Mouse (Mus musculus) hindbrain, embryonic 16.5 days (tissue): Measurements from ENCODE around the gene P4ha2. TPM values are rescaled to one million over a fixed set of nuclear protein-coding genes. Genes with fewer than 3 reads are reported as not detected.
A peak's percentile ranks its signal among the peaks of the same experiment; 100 is the strongest.

ENCODE experiments used
- ATAC-seq: fragments of 200-750 bp; cut with Nextera tagmentation; 2 replicates; pipeline ENCODE4 v1.8.0; 2017; ENCODE audit warnings: moderate TSS enrichment, moderate library complexity
- H3K27ac ChIP-seq: fragments of 300-500 bp; sonication (generic); 2 replicates; pipeline ENCODE4 v1.5.1; 2014; ENCODE audit warnings: low read depth, mild to moderate bottlenecking, control low read depth, low read length, moderate library complexity
- H3K27me3 ChIP-seq: fragments of 300-500 bp; sonication (generic); replicated peaks from 2 replicates; pipeline ENCODE4 v1.6.1; 2014; ENCODE audit warnings: low read length; ENCODE audit not compliant: control insufficient read depth, insufficient read depth
- H3K36me3 ChIP-seq: fragments of 300-500 bp; sonication (generic); 2 replicates; pipeline ENCODE4 v1.6.1; 2014; ENCODE audit warnings: mild to moderate bottlenecking, low read length, moderate library complexity, mixed read lengths; ENCODE audit not compliant: control insufficient read depth, insufficient read depth
- H3K4me1 ChIP-seq: fragments of 300-500 bp; sonication (generic); 2 replicates; pipeline ENCODE4 v1.6.1; 2014; ENCODE audit warnings: low read depth, low read length; ENCODE audit not compliant: control insufficient read depth, insufficient read depth
- H3K4me2 ChIP-seq: fragments of 300-500 bp; sonication (generic); 2 replicates; pipeline ENCODE4 v1.6.1; 2014; ENCODE audit warnings: mild to moderate bottlenecking, low read length, control low read depth, moderate library complexity
- H3K4me3 ChIP-seq: fragments of 300-500 bp; sonication (generic); 2 replicates; pipeline ENCODE4 v1.5.1; 2014; ENCODE audit warnings: mild to moderate bottlenecking, low read length, control low read depth, moderate library complexity
- H3K9ac ChIP-seq: fragments of 300-500 bp; sonication (generic); 2 replicates; pipeline ENCODE4 v1.6.1; 2014; ENCODE audit warnings: low read depth, mild to moderate bottlenecking, control low read depth, low read length, moderate library complexity
- H3K9me3 ChIP-seq: fragments of 300-500 bp; sonication (generic); 2 replicates; pipeline ENCODE4 v1.6.1; 2014; ENCODE audit warnings: mild to moderate bottlenecking, low read length, moderate library complexity; ENCODE audit not compliant: control insufficient read depth
- WGBS: fragments of 180-500 bp; shearing (Covaris S2); extraction: QIAGEN DNeasy Blood & Tissue Kit; methylation state at CpG from one replicate; pipeline ENCODE4 v1.1.7; 2014; 5-methylcytosine and 5-hydroxymethylcytosine counted together
- polyA plus RNA-seq: library from polyadenylated mRNA; unstranded; fragments of >200 nt; fragmentation: Nextera tagmentation; extraction: Ambion mirVana; gene quantifications from 2 replicates; pipeline ENCODE4 v1.2.1, GENCODE M21; 2015

The P4ha2 gene
- polyA plus RNA-seq, 1 experiment from 2014 or later, result 12.3 TPM

- WGBS, result 90% methylated on average over 7 of the region's 7 CpGs
- Histone ChIP-seq H3K9me3 (no peaks in the 10 kb centered on the region), H3K4me1 (peaks cover 35% of the 10 kb centered on the region), H3K9ac (no peak overlapping the region), H3K4me3 (no peak overlapping the region), H3K27ac (no peak overlapping the region), H3K36me3 (no peaks in the 10 kb centered on the region), H3K4me2 (no peak overlapping the region), H3K27me3 (no peaks in the 10 kb centered on the region)
- ATAC-seq, result no peak
These were observed 11.4 kb downstream of the P4ha2 start for GRCm38 (mm10) chr11:54111291-54111690.

- Histone ChIP-seq H3K36me3 (no peaks in the 10 kb centered on the region), H3K4me1 (peaks cover 27% of the 10 kb centered on the region), H3K4me3 (no peak overlapping the region), H3K27me3 (no peaks in the 10 kb centered on the region), H3K27ac (peak overlapping the region; percentile 75), H3K9me3 (no peaks in the 10 kb centered on the region), H3K9ac (no peak overlapping the region), H3K4me2 (no peak overlapping the region)
- 54% methylated on average over 21 of the region's 21 CpGs for WGBS
- no peak for ATAC-seq
These were observed 12.3 kb downstream of the P4ha2 start for GRCm38 (mm10) chr11:54111976-54112741.

GRCm38 (mm10) chr11:54112920-54113319, 13.0 kb downstream of the P4ha2 start:
- Histone ChIP-seq H3K9ac (peak overlapping the region; percentile 42), H3K4me3 (no peak overlapping the region)
- 2% methylated on average over 10 of the region's 10 CpGs for WGBS

GRCm38 (mm10) chr11:54113352-54113751, 13.5 kb downstream of the P4ha2 start:
- no peaks in the 10 kb centered on the region for H3K27me3 ChIP-seq
- no peaks in the 10 kb centered on the region for H3K36me3 ChIP-seq
- H3K9me3 ChIP-seq, result no peaks in the 10 kb centered on the region
- peak overlapping the region; percentile 42 for H3K9ac ChIP-seq
- H3K4me1 ChIP-seq, result peaks cover 25% of the 10 kb centered on the region
- no peak; the same call in 1 of the 2 replicates for ATAC-seq
- 14% methylated on average over 4 of the region's 4 CpGs for WGBS
- H3K4me3 ChIP-seq, result no peak overlapping the region
- peak overlapping the region; percentile 75 for H3K27ac ChIP-seq
- H3K4me2 ChIP-seq, result peak overlapping the region; percentile 20

More at GRCm38 (mm10) chr11:54112920-54113319, 13.0 kb downstream of the P4ha2 start:
- Histone ChIP-seq H3K4me1 (peaks cover 25% of the 10 kb centered on the region), H3K9me3 (no peaks in the 10 kb centered on the region), H3K4me2 (peak overlapping the region; percentile 20), H3K36me3 (no peaks in the 10 kb centered on the region), H3K27ac (peak overlapping the region; percentile 75), H3K27me3 (no peaks in the 10 kb centered on the region)
- ATAC-seq, result peak; percentile 97

- Histone ChIP-seq H3K4me2 (no peak overlapping the region), H3K4me1 (peaks cover 25% of the 10 kb centered on the region)
- no peak for ATAC-seq
These were observed 14.9 kb downstream of the P4ha2 start for GRCm38 (mm10) chr11:54114746-54115145.

GRCm38 (mm10) chr11:54115301-54115700, 15.4 kb downstream of the P4ha2 start:
- Histone ChIP-seq H3K27ac (no peak overlapping the region), H3K4me3 (no peak overlapping the region), H3K4me1 (peaks cover 25% of the 10 kb centered on the region), H3K27me3 (no peaks in the 10 kb centered on the region), H3K36me3 (no peaks in the 10 kb centered on the region), H3K9me3 (no peaks in the 10 kb centered on the region), H3K4me2 (no peak overlapping the region), H3K9ac (no peak overlapping the region)
- WGBS, result 85% methylated on average over 8 of the region's 8 CpGs
- no peak for ATAC-seq

More at GRCm38 (mm10) chr11:54114746-54115145, 14.9 kb downstream of the P4ha2 start:
- H3K9me3 ChIP-seq, result no peaks in the 10 kb centered on the region
- no peaks in the 10 kb centered on the region for H3K27me3 ChIP-seq
- no peak overlapping the region for H3K27ac ChIP-seq
- no peak overlapping the region for H3K9ac ChIP-seq
- H3K36me3 ChIP-seq, result no peaks in the 10 kb centered on the region
- H3K4me3 ChIP-seq, result no peak overlapping the region
- WGBS, result 85% methylated on average over 3 of the region's 3 CpGs

- WGBS, result 42% methylated on average over 3 of the region's 3 CpGs
- Histone ChIP-seq H3K9me3 (no peaks in the 10 kb centered on the region), H3K4me3 (no peak overlapping the region), H3K4me1 (peaks cover 25% of the 10 kb centered on the region), H3K9ac (no peak overlapping the region), H3K27me3 (no peaks in the 10 kb centered on the region), H3K36me3 (no peaks in the 10 kb centered on the region), H3K27ac (no peak overlapping the region), H3K4me2 (no peak overlapping the region)
- ATAC-seq, result no peak
These were observed 16.0 kb downstream of the P4ha2 start for GRCm38 (mm10) chr11:54115911-54116310.

GRCm38 (mm10) chr11:54116406-54116805, 16.5 kb downstream of the P4ha2 start:
- Histone ChIP-seq H3K4me3 (no peak overlapping the region), H3K9ac (no peak overlapping the region), H3K4me2 (no peak overlapping the region), H3K36me3 (no peaks in the 10 kb centered on the region), H3K9me3 (no peaks in the 10 kb centered on the region), H3K27ac (no peak overlapping the region), H3K4me1 (peaks cover 25% of the 10 kb centered on the region), H3K27me3 (no peaks in the 10 kb centered on the region)
- ATAC-seq, result no peak
- WGBS, result 59% methylated on average over 4 of the region's 4 CpGs

- Histone ChIP-seq H3K27me3 (no peaks in the 10 kb centered on the region), H3K27ac (no peak overlapping the region), H3K36me3 (no peaks in the 10 kb centered on the region), H3K4me3 (no peak overlapping the region), H3K4me2 (no peak overlapping the region), H3K9ac (no peak overlapping the region), H3K4me1 (peaks cover 20% of the 10 kb centered on the region), H3K9me3 (no peaks in the 10 kb centered on the region)
- 72% methylated on average over 10 of the region's 10 CpGs for WGBS
- ATAC-seq, result no peak
These were observed 17.2 kb downstream of the P4ha2 start for GRCm38 (mm10) chr11:54117096-54117495.
